Mouse (Mus musculus) erythroblast, embryonic 14.5 days (primary cell): ENCODE measurements around the gene Sap18.

ENCODE experiments used
- GATA1 ChIP-seq: IDR thresholded peaks from 2 replicates; pipeline ENCODE4 v1.6.1; 2012; ENCODE audit warnings: low read length, inconsistent platforms, mixed read lengths
- TAL1 ChIP-seq: IDR thresholded peaks from 3 replicates; pipeline ENCODE4 v1.6.1; 2012; ENCODE audit warnings: low read length, inconsistent platforms, mixed read lengths

GRCm38 (mm10) chr14:57810886-57811285, 12.9 kb downstream of the Sap18 start:
- TF ChIP-seq GATA1 (no peak), TAL1 (no peak)
